Mouse (Mus musculus) Patski (cell line): ENCODE measurements around the gene Ndufa4l2. TPM values are rescaled to one million over a fixed set of nuclear protein-coding genes. Genes with fewer than 3 reads are reported as not detected.

ENCODE experiments used
- ATAC-seq: fragments of 100-300 bp; one replicate; pipeline ENCODE4 v1.8.0; 2021
- CTCF ChIA-PET: fragments of 350-600 bp; sonication (Branson Sonifier 250); formaldehyde crosslinking; loops from one replicate; lab custom pipeline; 2022; ENCODE audit warnings: inconsistent platforms; lab: Charles Lee
- POLR2A ChIA-PET: fragments of 350-600 bp; sonication (Branson Sonifier 250); formaldehyde crosslinking; loops from one replicate; lab custom pipeline; 2022; ENCODE audit warnings: antibody characterized with exemption, inconsistent platforms; lab: Charles Lee
- DNase-seq: peaks from one replicate; pipeline ENCODE4 v3.0.0-alpha.2; 2011; ENCODE audit warnings: low read depth, low spot score
- H3K27me3 ChIP-seq: fragments of 371-371 bp; one replicate; pipeline ENCODE4 v1.5.1; 2021
- CTCF ChIP-seq: fragments of 100-300 bp; IDR thresholded peaks from one replicate; pipeline ENCODE4 v1.5.1; 2021
- in situ Hi-C: fragments of 300-500 bp; cut with MboI; formaldehyde crosslinking; loops from 3 replicates; pipeline ENCODE4 v1.11.1; 2018; ENCODE audit warnings: low pct_unique_long_range_greater_than_20kb, mixed read lengths
- polyA plus RNA-seq: library from polyadenylated mRNA; unstranded; gene quantifications from one replicate; pipeline ENCODE4 v1.2.3, GENCODE M21; 2021

The Ndufa4l2 gene
- polyA plus RNA-seq, 1 experiment from 2014 or later: 0.18 TPM

GRCm38 (mm10) chr10:127524646-127525255 lies 10.0 kb downstream of the Ndufa4l2 start:
- ChIA-PET POLR2A (no interaction called here), CTCF (interaction anchor here (5.7 kb wide), 1 partner anchor 12 kb away, joined by 37 read pairs; no protein-coding TSS in a partner anchor)
- no peak for DNase-seq
- no peak for ATAC-seq
- in situ Hi-C loops: no loop called here
- no peaks in the 10 kb centered on the region for H3K27me3 ChIP-seq
- TF ChIP-seq CTCF: no peak

GRCm38 (mm10) chr10:127526048-127526447 lies 11.3 kb downstream of the Ndufa4l2 start:
- CTCF ChIA-PET: interaction anchor here (1.5 kb wide), 2 partner anchors 11 to 13 kb away, joined by 5 to 9 read pairs; no protein-coding TSS in a partner anchor
- in situ Hi-C loops: no loop called here
- peaks cover 3% of the 10 kb centered on the region for H3K27me3 ChIP-seq

GRCm38 (mm10) chr10:127526681-127527080 lies 11.9 kb downstream of the Ndufa4l2 start:
- CTCF ChIA-PET: interaction anchor here (1.5 kb wide), 2 partner anchors 10 to 14 kb away, joined by 5 to 9 read pairs; no protein-coding TSS in a partner anchor
- POLR2A ChIA-PET: no interaction called here
- H3K27me3 ChIP-seq: peaks cover 3% of the 10 kb centered on the region
- in situ Hi-C loops: no loop called here
- DNase-seq (no peak), ATAC-seq (no peak)
- TF ChIP-seq CTCF: no peak

More at GRCm38 (mm10) chr10:127526048-127526447, 11.3 kb downstream of the Ndufa4l2 start:
- DNase-seq (no peak), ATAC-seq (no peak)
- POLR2A ChIA-PET: no interaction called here
- TF ChIP-seq CTCF: no peak

GRCm38 (mm10) chr10:127527481-127527880 lies 12.7 kb downstream of the Ndufa4l2 start:
- ATAC-seq (no peak), DNase-seq (no peak)
- TF ChIP-seq CTCF: no peak
- in situ Hi-C loops: no loop called here
- CTCF ChIA-PET: interaction anchor here (1.5 kb wide), 2 partner anchors 9 to 15 kb away, joined by 5 to 9 read pairs; no protein-coding TSS in a partner anchor
- POLR2A ChIA-PET: interaction anchor here (0.5 kb wide), 1 partner anchor 15 kb away, joined by 3 read pairs; no protein-coding TSS in a partner anchor
- H3K27me3 ChIP-seq: peaks cover 3% of the 10 kb centered on the region

GRCm38 (mm10) chr10:127530945-127531344 lies 16.2 kb downstream of the Ndufa4l2 start:
- DNase-seq: no peak
- in situ Hi-C loops: no loop called here
- peaks cover 4% of the 10 kb centered on the region for H3K27me3 ChIP-seq
- no peak for ATAC-seq
- ChIA-PET POLR2A (interaction anchor here (0.6 to 0.8 kb wide), 2 partner anchors 14 to 198 kb away, joined by 3 to 5 read pairs; no protein-coding TSS in a partner anchor), CTCF (interaction anchor here (1.0 to 2.4 kb wide), 3 partner anchors 8 to 18 kb away, joined by 3 to 14 read pairs (median 7); partner anchors contain the start of gene Shmt2)
- TF ChIP-seq CTCF: no peak

- CTCF ChIA-PET: interaction anchor here (1.0 to 2.4 kb wide), 4 partner anchors 9 to 19 kb away, joined by 3 to 14 read pairs (median 6); partner anchors contain the start of gene Shmt2
- DNase-seq: no peak
- in situ Hi-C loops: no loop called here
- POLR2A ChIA-PET: interaction anchor here (0.6 to 1.0 kb wide), 3 partner anchors 15 to 198 kb away, joined by 3 to 5 read pairs (median 4); no protein-coding TSS in a partner anchor
- H3K27me3 ChIP-seq: peaks cover 6% of the 10 kb centered on the region
- no peak for TF ChIP-seq CTCF
- ATAC-seq: no peak
Measured at GRCm38 (mm10) chr10:127531548-127531947, 16.8 kb downstream of the Ndufa4l2 start.

GRCm38 (mm10) chr10:127534036-127534928 lies 19.5 kb downstream of the Ndufa4l2 start, which contains the start of gene Nxph4:
TSS of gene Nxph4 (minus strand) at chr10:127534559.
- peaks cover 6% of the 10 kb centered on the region for H3K27me3 ChIP-seq
- ChIA-PET POLR2A (no interaction called here), CTCF (interaction anchor here (6.0 kb wide), 1 partner anchor 21 kb away, joined by 101 read pairs; the partner anchor contains the start of gene Ndufa4l2)
- no peak for TF ChIP-seq CTCF
- ATAC-seq (no peak), DNase-seq (no peak)
- in situ Hi-C loops: no loop called here

GRCm38 (mm10) chr10:127534929-127535384 lies 20.2 kb downstream of the Ndufa4l2 start:
- in situ Hi-C loops: no loop called here
- ChIA-PET POLR2A (no interaction called here), CTCF (interaction anchor here (1.2 to 6.0 kb wide), 3 partner anchors 19 to 50 kb away, joined by 3 to 101 read pairs (median 4); partner anchors contain the start of gene Ndufa4l2)
- peaks cover 6% of the 10 kb centered on the region for H3K27me3 ChIP-seq
- ATAC-seq: no peak
- TF ChIP-seq CTCF: no peak
- DNase-seq: no peak

GRCm38 (mm10) chr10:127536586-127537314 lies 22.0 kb downstream of the Ndufa4l2 start:
- ChIA-PET POLR2A (interaction anchor here (0.6 to 2.0 kb wide), 3 partner anchors 16 to 490 kb away, joined by 3 to 8 read pairs (median 5); no protein-coding TSS in a partner anchor), CTCF (interaction anchor here (0.9 to 6.0 kb wide), 21 partner anchors 8 to 198 kb away, joined by 3 to 101 read pairs (median 5); partner anchors contain the start of genes Ndufa4l2, Shmt2 and Stac3)
- peaks cover 3% of the 10 kb centered on the region for H3K27me3 ChIP-seq
- TF ChIP-seq CTCF: no peak
- in situ Hi-C loops: no loop called here
- DNase-seq: no peak
- ATAC-seq: no peak
